Mouse (Mus musculus): ENCODE measurements around the gene Emc3. TPM values are rescaled to one million over a fixed set of nuclear protein-coding genes. Genes with fewer than 3 reads are reported as not detected.

Emc3 gene
- polyA plus RNA-seq, 1 experiment from 2014 or later: 111 TPM

DNA sequence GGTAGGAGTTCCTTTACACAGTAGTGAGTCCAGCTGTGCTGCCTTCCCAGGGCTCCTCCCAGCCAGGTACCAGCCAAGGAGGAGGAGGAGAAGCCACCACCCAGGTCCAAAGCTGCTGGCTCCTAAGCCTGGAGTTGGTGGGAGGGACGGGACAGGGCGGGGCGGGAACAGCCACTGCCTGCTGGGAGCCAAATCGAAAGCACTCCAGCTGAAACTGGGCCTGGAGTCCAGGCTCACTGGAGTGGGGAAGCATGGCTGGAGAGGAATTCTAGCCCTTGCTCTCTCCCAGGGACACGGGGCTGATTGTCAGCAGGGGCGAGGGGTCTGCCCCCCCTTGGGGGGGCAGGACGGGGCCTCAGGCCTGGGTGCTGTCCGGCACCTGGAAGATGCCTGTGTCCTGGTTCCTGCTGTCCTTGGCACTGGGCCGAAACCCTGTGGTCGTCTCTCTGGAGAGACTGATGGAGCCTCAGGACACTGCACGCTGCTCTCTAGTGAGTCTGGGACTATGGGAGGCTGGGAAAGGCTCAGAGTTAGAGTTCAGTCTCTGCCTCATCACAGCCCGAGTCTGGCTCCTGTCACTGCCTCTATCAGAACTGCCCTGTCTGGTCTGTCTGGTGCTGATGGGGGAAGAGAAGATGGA is 60.0 kb downstream of the Emc3 start, which contains the start of gene Il17rc:
TSS of gene Il17rc (plus strand) at position 131 of the 640 bp plus-strand sequence.
- Histone ChIP-seq H3K27me3 (ENCODE audit: control insufficient read depth, insufficient read depth, low read length) (peaks cover 4% of the 10 kb centered on the region), H3K4me1 (ENCODE audit: control insufficient read depth, insufficient read depth, low read length) (peaks cover 4% of the 10 kb centered on the region; the same call in 1 of the 2 replicates), H3K4me3 (ENCODE audit: low read depth, low read length) (no peak within 1 kb of the TSS), H3K9ac (replicated peaks; ENCODE audit: low read depth, low read length) (0 out of 2 replicates have a peak within 1 kb of the TSS, but pooled peaks have one; percentile 16), H3K9me3 (ENCODE audit: control insufficient read depth, low read length) (no peaks in the 10 kb centered on the region), H3K27ac (ENCODE audit: low read depth, low read length) (no peak within 1 kb of the TSS), H3K4me2 (ENCODE audit: low read depth, low read length) (peak within 1 kb of the TSS; percentile 6; the same call in 1 of the 2 replicates), H3K36me3 (ENCODE audit: control insufficient read depth, insufficient read depth, low read length) (no peaks in the 10 kb centered on the region)
- 23% methylated on average over 12 of the region's 12 CpGs for WGBS
- ATAC-seq (ENCODE audit: low read depth): no peak

DNA sequence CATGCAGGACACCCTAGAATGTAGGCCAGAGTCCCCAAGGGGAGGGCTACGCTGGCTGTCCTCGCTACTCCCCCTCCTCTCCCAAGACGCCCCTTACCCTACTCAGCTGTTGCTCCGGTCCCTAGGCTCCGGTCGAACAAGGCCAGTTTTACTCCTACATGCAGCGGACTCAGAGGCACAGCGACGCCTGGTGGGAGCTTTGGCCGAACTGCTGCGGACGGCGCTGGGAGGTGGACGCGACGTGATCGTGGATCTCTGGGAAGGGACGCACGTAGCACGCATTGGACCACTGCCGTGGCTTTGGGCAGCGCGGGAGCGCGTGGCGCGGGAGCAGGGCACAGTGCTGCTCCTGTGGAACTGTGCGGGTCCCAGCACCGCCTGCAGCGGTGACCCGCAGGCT is 62.0 kb downstream of the Emc3 start:
- Histone ChIP-seq H3K9me3 (ENCODE audit: control insufficient read depth, low read length) (no peaks in the 10 kb centered on the region), H3K36me3 (ENCODE audit: control insufficient read depth, insufficient read depth, low read length) (no peaks in the 10 kb centered on the region), H3K27me3 (ENCODE audit: control insufficient read depth, insufficient read depth, low read length) (peaks cover 4% of the 10 kb centered on the region), H3K9ac (replicated peaks; ENCODE audit: low read depth, low read length) (0 out of 2 replicates have a peak overlapping the region, but pooled peaks have one; percentile 11), H3K4me1 (ENCODE audit: control insufficient read depth, insufficient read depth, low read length) (peaks cover 4% of the 10 kb centered on the region; the same call in 1 of the 2 replicates), H3K4me3 (ENCODE audit: low read depth, low read length) (peak overlapping the region; percentile 32), H3K27ac (ENCODE audit: low read depth, low read length) (no peak overlapping the region; the same call in 1 of the 2 replicates), H3K4me2 (ENCODE audit: low read depth, low read length) (peak overlapping the region; percentile 49)
- peak; percentile 76 for ATAC-seq (ENCODE audit: low read depth)
- WGBS: under 1% methylated on average over 31 of the region's 31 CpGs

DNA sequence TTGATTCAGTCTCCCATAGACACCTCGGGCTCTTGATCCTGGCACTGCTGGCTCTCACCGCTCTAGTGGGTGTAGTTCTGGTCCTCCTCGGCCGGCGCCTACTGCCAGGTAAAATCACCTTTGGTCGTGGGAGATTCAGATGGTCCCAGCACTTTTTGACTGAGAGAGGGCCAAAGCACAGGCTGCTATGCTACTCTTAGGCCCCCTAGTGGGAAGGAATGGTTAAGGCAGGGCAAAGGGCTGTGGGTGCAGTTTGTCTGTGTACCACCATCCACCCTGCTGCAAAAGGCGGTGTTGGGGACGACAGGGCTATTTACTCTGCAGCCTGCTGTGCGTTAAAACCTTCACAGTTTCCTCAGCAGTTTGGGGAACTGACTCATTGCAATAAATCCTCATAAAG is 62.4 kb downstream of the Emc3 start:
- H3K9me3 ChIP-seq (ENCODE audit: control insufficient read depth, low read length): no peaks in the 10 kb centered on the region
- peak overlapping the region; percentile 32 for H3K4me3 ChIP-seq (ENCODE audit: low read depth, low read length)
- no peak overlapping the region; the same call in 1 of the 2 replicates for H3K27ac ChIP-seq (ENCODE audit: low read depth, low read length)
- H3K27me3 ChIP-seq (ENCODE audit: control insufficient read depth, insufficient read depth, low read length): peaks cover 4% of the 10 kb centered on the region
- ATAC-seq (ENCODE audit: low read depth): peak; percentile 68; the same call in 1 of the 2 replicates
- 9% methylated on average over 9 of the region's 9 CpGs for WGBS
- H3K4me2 ChIP-seq (ENCODE audit: low read depth, low read length): peak overlapping the region; percentile 49
- H3K36me3 ChIP-seq (ENCODE audit: control insufficient read depth, insufficient read depth, low read length): no peaks in the 10 kb centered on the region
- peaks cover 4% of the 10 kb centered on the region; the same call in 1 of the 2 replicates for H3K4me1 ChIP-seq (ENCODE audit: control insufficient read depth, insufficient read depth, low read length)
- 0 out of 2 replicates have a peak overlapping the region, but pooled peaks have one; percentile 11 for H3K9ac ChIP-seq (replicated peaks; ENCODE audit: low read depth, low read length)

DNA sequence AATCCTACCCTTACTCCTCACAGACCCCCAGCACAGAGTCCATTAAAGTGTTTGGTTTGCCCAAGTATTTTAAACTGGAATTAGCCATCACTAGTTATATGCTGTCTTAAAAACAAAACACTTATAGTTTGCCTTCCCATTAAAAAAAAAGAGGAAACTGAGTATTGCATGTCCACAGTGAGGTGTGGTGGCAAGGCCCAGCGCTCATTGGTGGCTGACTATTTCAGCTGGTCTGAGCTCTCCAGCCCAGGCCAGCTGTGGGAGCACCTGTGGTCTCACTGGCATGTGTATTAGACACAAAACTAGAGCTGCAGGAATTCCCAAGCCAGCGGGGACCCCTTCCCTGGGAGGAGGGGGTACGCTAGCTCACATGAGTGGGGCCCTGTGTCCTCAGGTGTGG is 62.9 kb downstream of the Emc3 start:
- no peaks in the 10 kb centered on the region for H3K9me3 ChIP-seq (ENCODE audit: control insufficient read depth, low read length)
- no peak overlapping the region for H3K9ac ChIP-seq (replicated peaks; ENCODE audit: low read depth, low read length)
- H3K27ac ChIP-seq (ENCODE audit: low read depth, low read length): no peak overlapping the region
- no peak overlapping the region for H3K4me3 ChIP-seq (ENCODE audit: low read depth, low read length)
- 82% methylated on average over 3 of the region's 3 CpGs for WGBS
- no peak for ATAC-seq (ENCODE audit: low read depth)
- H3K27me3 ChIP-seq (ENCODE audit: control insufficient read depth, insufficient read depth, low read length): peaks cover 4% of the 10 kb centered on the region
- H3K36me3 ChIP-seq (ENCODE audit: control insufficient read depth, insufficient read depth, low read length): no peaks in the 10 kb centered on the region
- H3K4me1 ChIP-seq (ENCODE audit: control insufficient read depth, insufficient read depth, low read length): peaks cover 4% of the 10 kb centered on the region; the same call in 1 of the 2 replicates
- H3K4me2 ChIP-seq (ENCODE audit: low read depth, low read length): no peak overlapping the region

DNA sequence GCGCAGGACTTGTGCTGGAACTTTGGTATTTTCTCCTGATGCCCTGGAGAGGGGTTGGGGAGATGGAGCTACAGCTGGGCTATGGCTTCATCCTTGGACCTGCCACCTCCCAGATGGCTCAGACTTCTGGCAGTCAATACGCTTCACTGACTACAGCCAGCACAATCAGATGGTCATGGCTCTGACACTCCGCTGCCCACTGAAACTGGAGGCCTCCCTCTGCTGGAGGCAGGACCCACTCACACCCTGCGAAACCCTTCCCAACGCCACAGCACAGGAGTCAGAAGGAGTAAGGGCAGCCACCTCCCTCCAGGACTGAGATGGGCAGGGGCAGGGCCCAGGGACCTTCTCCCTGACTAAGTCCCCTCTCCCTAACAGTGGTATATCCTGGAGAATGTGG is 65.8 kb downstream of the Emc3 start:
- Histone ChIP-seq H3K9me3 (ENCODE audit: control insufficient read depth, low read length) (no peaks in the 10 kb centered on the region), H3K4me1 (ENCODE audit: control insufficient read depth, insufficient read depth, low read length) (peaks cover 4% of the 10 kb centered on the region; the same call in 1 of the 2 replicates), H3K27me3 (ENCODE audit: control insufficient read depth, insufficient read depth, low read length) (peaks cover 2% of the 10 kb centered on the region), H3K4me2 (ENCODE audit: low read depth, low read length) (no peak overlapping the region), H3K36me3 (ENCODE audit: control insufficient read depth, insufficient read depth, low read length) (no peaks in the 10 kb centered on the region), H3K4me3 (ENCODE audit: low read depth, low read length) (no peak overlapping the region), H3K27ac (ENCODE audit: low read depth, low read length) (no peak overlapping the region), H3K9ac (replicated peaks; ENCODE audit: low read depth, low read length) (no peak overlapping the region)
- ATAC-seq (ENCODE audit: low read depth): no peak
- WGBS: 45% methylated on average over 5 of the region's 5 CpGs

Small RNAs within 50 kb of the gene (microRNA-seq; reads per million reads assigned to microRNA genes)
- not detected for gene Gm23365

Other genes with a start within 250 kb of the Emc3 start
- gene Cpne9, start 249.3 kb downstream of the Emc3 start, polyA plus RNA-seq (2014; fragmentation: Nextera tagmentation; extraction: Ambion mirVana): 1.1 and 2.6 TPM in 2 replicates
- 14.3 and 17.8 TPM in 2 replicates for gene Brpf1, start 224.5 kb downstream of the Emc3 start, polyA plus RNA-seq (2014; fragmentation: Nextera tagmentation; extraction: Ambion mirVana)
- gene Ogg1, start 204.7 kb downstream of the Emc3 start, polyA plus RNA-seq (2014; fragmentation: Nextera tagmentation; extraction: Ambion mirVana): 7.6 and 8.9 TPM in 2 replicates
- gene Camk1, start 187.7 kb downstream of the Emc3 start, polyA plus RNA-seq (2014; fragmentation: Nextera tagmentation; extraction: Ambion mirVana): 93.6 and 110 TPM in 2 replicates
- gene Tada3, start 153.8 kb downstream of the Emc3 start, polyA plus RNA-seq (2014; fragmentation: Nextera tagmentation; extraction: Ambion mirVana): 66.3 and 78.5 TPM in 2 replicates
- gene Arpc4, start 153.5 kb downstream of the Emc3 start, polyA plus RNA-seq (2014; fragmentation: Nextera tagmentation; extraction: Ambion mirVana): 238 and 253 TPM in 2 replicates
- gene Ttll3, start 142.4 kb downstream of the Emc3 start, polyA plus RNA-seq (2014; fragmentation: Nextera tagmentation; extraction: Ambion mirVana): 8.9 and 9.1 TPM in 2 replicates
- gene Rpusd3, start 112.3 kb downstream of the Emc3 start, polyA plus RNA-seq (2014; fragmentation: Nextera tagmentation; extraction: Ambion mirVana): 19.7 and 23.6 TPM in 2 replicates
- not detected in 2 replicates for gene Cidec, start 95.9 kb downstream of the Emc3 start, polyA plus RNA-seq (2014; fragmentation: Nextera tagmentation; extraction: Ambion mirVana)
- 91.1 and 96.4 TPM in 2 replicates for gene Jagn1, start 89.1 kb downstream of the Emc3 start, polyA plus RNA-seq (2014; fragmentation: Nextera tagmentation; extraction: Ambion mirVana)
- gene Il17re, start 73.2 kb downstream of the Emc3 start, polyA plus RNA-seq (2014; fragmentation: Nextera tagmentation; extraction: Ambion mirVana): 0.21 and 0.28 TPM in 2 replicates
- gene Il17rc, start 60.2 kb downstream of the Emc3 start, polyA plus RNA-seq (2014; fragmentation: Nextera tagmentation; extraction: Ambion mirVana): 1.6 and 2.4 TPM in 2 replicates
- 66.4 and 72.4 TPM in 2 replicates for gene Creld1, start 48.4 kb downstream of the Emc3 start, polyA plus RNA-seq (2014; fragmentation: Nextera tagmentation; extraction: Ambion mirVana)
- gene Prrt3, start 29.7 kb downstream of the Emc3 start, polyA plus RNA-seq (2014; fragmentation: Nextera tagmentation; extraction: Ambion mirVana): 8.4 and 9.1 TPM in 2 replicates
- 1.2 and 1.5 TPM in 2 replicates for gene Fancd2, start within 50 bp of the Emc3 start, polyA plus RNA-seq (2014; fragmentation: Nextera tagmentation; extraction: Ambion mirVana)
- gene Fancd2os, start 69.1 kb upstream of the Emc3 start, polyA plus RNA-seq (2014; fragmentation: Nextera tagmentation; extraction: Ambion mirVana): not detected in 2 replicates
- gene Brk1, start 73.1 kb upstream of the Emc3 start, polyA plus RNA-seq (2014; fragmentation: Nextera tagmentation; extraction: Ambion mirVana): 260 and 276 TPM in 2 replicates
- gene Vhl, start 92.3 kb upstream of the Emc3 start, polyA plus RNA-seq (2014; fragmentation: Nextera tagmentation; extraction: Ambion mirVana): 83.1 and 84.7 TPM in 2 replicates
- gene Irak2, start 106.8 kb upstream of the Emc3 start, polyA plus RNA-seq (2014; fragmentation: Nextera tagmentation; extraction: Ambion mirVana): 1.5 and 2.5 TPM in 2 replicates
- gene Tatdn2, start 165.4 kb upstream of the Emc3 start, polyA plus RNA-seq (2014; fragmentation: Nextera tagmentation; extraction: Ambion mirVana): 1.5 and 2.0 TPM in 2 replicates
- 0.57 and 1.5 TPM in 2 replicates for gene Ghrl, start 188.2 kb upstream of the Emc3 start, polyA plus RNA-seq (2014; fragmentation: Nextera tagmentation; extraction: Ambion mirVana)
- gene Sec13, start 209.1 kb upstream of the Emc3 start, polyA plus RNA-seq (2014; fragmentation: Nextera tagmentation; extraction: Ambion mirVana): 191 and 210 TPM in 2 replicates

All from neural tube, embryonic 14.5 days (tissue).